Mouse (Mus musculus) small intestine, adult 10 weeks (tissue): ENCODE data around the gene Cdkn1b. TPM values are rescaled to one million over a fixed set of nuclear protein-coding genes. Genes with fewer than 3 reads are reported as not detected.

Source experiments
- polyA plus RNA-seq: library from polyadenylated mRNA; stranded (reverse); fragments of 350-450 nt; fragmentation: Illumina TruSeq; extraction: RNeasy Lipid Tissue Mini Kit (QIAGEN cat#74804); gene quantifications from one replicate; pipeline ENCODE4 v1.2.3, GENCODE M21; 2014; ENCODE audit warnings: low replicate concordance

Gene Cdkn1b
- polyA plus RNA-seq, result 141 TPM

GRCm38 (mm10) chr6:134920190-134921013 is at the start of gene Cdkn1b:
Cdkn1b (plus strand) TSS chr6:134920401.

GRCm38 (mm10) chr6:134898095-134898965 is 21.9 kb upstream of the Cdkn1b start, which contains the start of gene Gpr19:
Gpr19 (minus strand) TSS chr6:134898578.

Other genes starting within 250 kb of the Cdkn1b start
- 107 TPM for gene Dusp16, start 127.8 kb upstream of the Cdkn1b start, polyA plus RNA-seq
- 25.9 TPM for gene Crebl2, start 90.2 kb upstream of the Cdkn1b start, polyA plus RNA-seq
- 1.5 TPM for gene Gpr19, start 21.8 kb upstream of the Cdkn1b start, polyA plus RNA-seq
- 2.0 TPM for gene Apold1, start 61.3 kb downstream of the Cdkn1b start, polyA plus RNA-seq
- 84.6 TPM for gene Ddx47, start 91.2 kb downstream of the Cdkn1b start, polyA plus RNA-seq
- 3.2 TPM for gene Gprc5a, start 145.2 kb downstream of the Cdkn1b start, polyA plus RNA-seq
- gene Gprc5d, start 197.9 kb downstream of the Cdkn1b start, polyA plus RNA-seq, result not detected